Mouse (Mus musculus): ENCODE measurements around the gene Cdh4. TPM values are rescaled to one million over a fixed set of nuclear protein-coding genes. Genes with fewer than 3 reads are reported as not detected.

The Cdh4 gene
- total and polyA plus RNA-seq, 3 experiments: 0.05 TPM; not detected in 2

DNA sequence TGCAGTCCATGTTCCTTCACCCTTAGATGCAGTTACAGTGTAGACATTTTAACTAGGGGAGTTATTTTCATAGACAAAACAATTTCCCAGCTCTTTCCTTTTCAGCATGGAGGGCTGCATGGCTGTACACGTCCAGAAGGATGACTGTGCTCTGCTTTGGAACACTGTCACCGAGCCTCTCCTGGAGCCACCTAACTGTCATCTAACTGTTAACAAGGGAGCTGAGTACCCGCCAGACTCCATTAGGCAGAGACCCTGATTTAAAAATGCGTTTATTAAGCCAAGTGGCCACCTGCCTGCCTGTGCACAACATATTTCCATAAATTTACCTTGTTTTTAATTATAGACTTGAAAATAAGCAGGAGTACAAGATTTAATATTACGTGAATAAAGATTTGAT, 138.8 kb downstream of the Cdh4 start:
- TF ChIP-seq CTCF (IDR thresholded peaks at IDR 0.05; ENCODE audit: low read depth, low read length): no peak
- no peak for TF ChIP-seq GATA2 (IDR thresholded peaks at IDR 0.05; ENCODE audit: borderline replicate concordance, low read depth, low read length)
- TF ChIP-seq POLR2AphosphoS5 (IDR thresholded peaks at IDR 0.05; ENCODE audit: insufficient replicate concordance, low read depth, low read length): no peak
- no peak for TF ChIP-seq TAL1 (conservative IDR thresholded peaks at IDR 0.05; ENCODE audit: low read depth, low read length)
- TF ChIP-seq GATA1 (IDR thresholded peaks at IDR 0.05; ENCODE audit: borderline replicate concordance, low read length): no peak
- DNase-seq (ENCODE audit: low spot score): no peak
- H3K4me3 ChIP-seq (ENCODE audit: low read depth, low read length): no peak overlapping the region
- peaks cover 81% of the 10 kb centered on the region for H3K9me3 ChIP-seq (replicated peaks)
- no peaks in the 10 kb centered on the region for H3K4me1 ChIP-seq (ENCODE audit: insufficient read depth, low read depth, low read length)
- H3K27me3 ChIP-seq (ENCODE audit: insufficient read depth, low read length): no peaks in the 10 kb centered on the region
- ATAC-seq (ENCODE audit: extremely low read depth, insufficient number of reproducible peaks, low FRiP score, poor library complexity, severe bottlenecking): no peak
- H3K36me3 ChIP-seq (replicated peaks): no peaks in the 10 kb centered on the region

DNA sequence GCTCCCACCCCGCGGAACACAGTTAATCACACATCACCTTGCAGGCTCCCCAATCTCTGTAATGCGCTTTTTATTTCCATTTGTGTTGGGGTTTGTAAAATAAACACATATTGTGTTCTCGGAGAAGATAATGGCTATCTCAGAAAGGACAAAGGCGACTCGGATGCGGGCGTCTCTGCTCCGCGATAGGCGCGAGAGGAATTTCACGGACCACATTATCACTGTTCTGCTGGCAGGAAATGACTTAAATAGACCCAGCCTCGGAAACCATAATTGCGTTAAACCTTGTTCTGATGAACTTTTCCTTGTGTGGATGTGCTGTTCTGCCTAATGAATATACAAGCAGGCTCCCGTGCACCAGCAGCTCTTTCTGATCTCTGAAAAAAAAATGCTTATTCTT, 140.7 kb downstream of the Cdh4 start:
- Histone ChIP-seq H3K27me3 (ENCODE audit: insufficient read depth, low read length) (no peaks in the 10 kb centered on the region), H3K36me3 (replicated peaks) (no peaks in the 10 kb centered on the region), H3K4me1 (ENCODE audit: insufficient read depth, low read depth, low read length) (no peaks in the 10 kb centered on the region), H3K9me3 (replicated peaks) (peaks cover 78% of the 10 kb centered on the region), H3K4me3 (ENCODE audit: low read depth, low read length) (no peak overlapping the region)
- TF ChIP-seq CTCF (IDR thresholded peaks at IDR 0.05; ENCODE audit: low read depth, low read length) (no peak), POLR2AphosphoS5 (IDR thresholded peaks at IDR 0.05; ENCODE audit: insufficient replicate concordance, low read depth, low read length) (no peak), GATA1 (IDR thresholded peaks at IDR 0.05; ENCODE audit: borderline replicate concordance, low read length) (no peak), GATA2 (IDR thresholded peaks at IDR 0.05; ENCODE audit: borderline replicate concordance, low read depth, low read length) (no peak), TAL1 (conservative IDR thresholded peaks at IDR 0.05; ENCODE audit: low read depth, low read length) (no peak)
- DNase-seq (ENCODE audit: low spot score) (no peak), ATAC-seq (ENCODE audit: extremely low read depth, insufficient number of reproducible peaks, low FRiP score, poor library complexity, severe bottlenecking) (no peak)

DNA sequence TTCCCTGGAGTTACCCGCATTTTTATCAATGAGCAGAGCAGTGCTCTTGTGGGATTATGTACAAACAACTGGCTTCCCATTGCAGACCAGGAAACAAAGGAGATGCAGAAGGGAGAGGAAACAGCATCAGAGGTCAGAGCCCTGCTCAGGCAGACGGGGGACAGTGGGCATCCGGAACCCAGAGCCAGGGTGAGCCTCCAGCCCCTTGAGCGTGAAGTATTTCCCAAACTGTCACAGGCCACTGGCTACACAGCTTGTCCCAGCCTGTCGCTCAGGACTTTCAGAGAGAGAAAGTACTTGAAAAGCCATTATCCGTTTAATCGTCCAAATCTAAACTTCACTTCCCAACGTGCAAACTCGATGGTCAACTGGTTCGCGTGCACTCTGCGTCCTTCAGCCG, 142.4 kb downstream of the Cdh4 start:
- Histone ChIP-seq H3K4me3 (ENCODE audit: low read depth, low read length) (no peak overlapping the region), H3K9me3 (replicated peaks) (peaks cover 81% of the 10 kb centered on the region), H3K36me3 (replicated peaks) (no peaks in the 10 kb centered on the region), H3K27me3 (ENCODE audit: insufficient read depth, low read length) (no peaks in the 10 kb centered on the region), H3K4me1 (ENCODE audit: insufficient read depth, low read depth, low read length) (no peaks in the 10 kb centered on the region)
- DNase-seq (ENCODE audit: low spot score): no peak
- ATAC-seq (ENCODE audit: extremely low read depth, insufficient number of reproducible peaks, low FRiP score, poor library complexity, severe bottlenecking): no peak
- TF ChIP-seq GATA2 (IDR thresholded peaks at IDR 0.05; ENCODE audit: borderline replicate concordance, low read depth, low read length) (no peak), POLR2AphosphoS5 (IDR thresholded peaks at IDR 0.05; ENCODE audit: insufficient replicate concordance, low read depth, low read length) (no peak), GATA1 (IDR thresholded peaks at IDR 0.05; ENCODE audit: borderline replicate concordance, low read length) (no peak), TAL1 (conservative IDR thresholded peaks at IDR 0.05; ENCODE audit: low read depth, low read length) (no peak), CTCF (IDR thresholded peaks at IDR 0.05; ENCODE audit: low read depth, low read length) (no peak)

- H3K27me3 ChIP-seq (ENCODE audit: insufficient read depth, low read length): no peaks in the 10 kb centered on the region
- ATAC-seq (ENCODE audit: extremely low read depth, insufficient number of reproducible peaks, low FRiP score, poor library complexity, severe bottlenecking) (no peak), DNase-seq (ENCODE audit: low spot score) (no peak)
- peak overlapping the region; percentile 16; the same call in 1 of the 2 replicates for H3K4me3 ChIP-seq (ENCODE audit: low read depth, low read length)
- H3K36me3 ChIP-seq (replicated peaks): no peaks in the 10 kb centered on the region
- no peaks in the 10 kb centered on the region for H3K4me1 ChIP-seq (ENCODE audit: insufficient read depth, low read depth, low read length)
- TF ChIP-seq TAL1 (conservative IDR thresholded peaks at IDR 0.05; ENCODE audit: low read depth, low read length) (no peak), POLR2AphosphoS5 (IDR thresholded peaks at IDR 0.05; ENCODE audit: insufficient replicate concordance, low read depth, low read length) (no peak), GATA1 (IDR thresholded peaks at IDR 0.05; ENCODE audit: borderline replicate concordance, low read length) (no peak)
- H3K9me3 ChIP-seq (replicated peaks): peaks cover 81% of the 10 kb centered on the region
Observed at GRCm38 (mm10) chr2:179586436-179586835, 144.2 kb downstream of the Cdh4 start.

GRCm38 (mm10) chr2:179587069-179587468, 144.8 kb downstream of the Cdh4 start:
- TF ChIP-seq POLR2AphosphoS5 (IDR thresholded peaks at IDR 0.05; ENCODE audit: insufficient replicate concordance, low read depth, low read length): no peak
- TF ChIP-seq CTCF (IDR thresholded peaks at IDR 0.05; ENCODE audit: low read depth, low read length): no peak
- no peak for TF ChIP-seq GATA1 (IDR thresholded peaks at IDR 0.05; ENCODE audit: borderline replicate concordance, low read length)
- TF ChIP-seq TAL1 (conservative IDR thresholded peaks at IDR 0.05; ENCODE audit: low read depth, low read length): no peak
- TF ChIP-seq GATA2 (IDR thresholded peaks at IDR 0.05; ENCODE audit: borderline replicate concordance, low read depth, low read length): no peak
- no peaks in the 10 kb centered on the region for H3K27me3 ChIP-seq (ENCODE audit: insufficient read depth, low read length)
- H3K4me1 ChIP-seq (ENCODE audit: insufficient read depth, low read depth, low read length): no peaks in the 10 kb centered on the region
- peaks cover 82% of the 10 kb centered on the region for H3K9me3 ChIP-seq (replicated peaks)
- DNase-seq (ENCODE audit: low spot score) (no peak), ATAC-seq (ENCODE audit: extremely low read depth, insufficient number of reproducible peaks, low FRiP score, poor library complexity, severe bottlenecking) (no peak)
- no peaks in the 10 kb centered on the region for H3K36me3 ChIP-seq (replicated peaks)
- H3K4me3 ChIP-seq (ENCODE audit: low read depth, low read length): no peak overlapping the region

GRCm38 (mm10) chr2:179591661-179592060, 149.4 kb downstream of the Cdh4 start:
- peaks cover 88% of the 10 kb centered on the region for H3K9me3 ChIP-seq (replicated peaks)

More at GRCm38 (mm10) chr2:179591661-179592060, 149.4 kb downstream of the Cdh4 start:
- DNase-seq (ENCODE audit: low spot score) (no peak), ATAC-seq (ENCODE audit: extremely low read depth, insufficient number of reproducible peaks, low FRiP score, poor library complexity, severe bottlenecking) (no peak)
- Histone ChIP-seq H3K27me3 (ENCODE audit: insufficient read depth, low read length) (no peaks in the 10 kb centered on the region), H3K4me1 (ENCODE audit: insufficient read depth, low read depth, low read length) (no peaks in the 10 kb centered on the region), H3K4me3 (ENCODE audit: low read depth, low read length) (no peak overlapping the region), H3K36me3 (replicated peaks) (no peaks in the 10 kb centered on the region)
- TF ChIP-seq POLR2AphosphoS5 (IDR thresholded peaks at IDR 0.05; ENCODE audit: insufficient replicate concordance, low read depth, low read length) (no peak), CTCF (IDR thresholded peaks at IDR 0.05; ENCODE audit: low read depth, low read length) (no peak), GATA2 (IDR thresholded peaks at IDR 0.05; ENCODE audit: borderline replicate concordance, low read depth, low read length) (no peak), GATA1 (IDR thresholded peaks at IDR 0.05; ENCODE audit: borderline replicate concordance, low read length) (no peak)
